Mouse (Mus musculus) E14TG2a.4 (cell line): ENCODE data around the gene Itm2c.

ENCODE experiments used
- CTCF ChIP-seq: conservative IDR thresholded peaks from 2 replicates; pipeline ENCODE4 v1.5.1; 2014; ENCODE audit warnings: low read length
- NANOG ChIP-seq: IDR thresholded peaks from 2 replicates; pipeline ENCODE4 v1.6.1; 2014; ENCODE audit warnings: borderline replicate concordance, low read length, mixed read lengths

GRCm38 (mm10) chr1:85895391-85895837 lies 1.3 kb downstream of the Itm2c start:
- TF ChIP-seq CTCF (peak; percentile 32), NANOG (no peak)
